Mouse (Mus musculus): ENCODE data around the gene Tulp4. TPM values are rescaled to one million over a fixed set of nuclear protein-coding genes. Genes with fewer than 3 reads are reported as not detected.

The Tulp4 gene
- total RNA-seq (2018; cell fraction: chromatin; rRNA removed), result 100 to 1,000 TPM; 163 to 320 (median 235) TPM
- total RNA-seq (2018; cell fraction: cytosol; rRNA removed), result 10 to 100 TPM; 52.4 to 91.7 (median 73.0) TPM
- 100 to 1,000 TPM; 112 to 259 (median 158) TPM for total RNA-seq (2018; cell fraction: nucleus; rRNA removed)
- polyA plus RNA-seq (2018), result 31.1 to 65.5 TPM (median 44.2 TPM) in 3 replicates

DNA sequence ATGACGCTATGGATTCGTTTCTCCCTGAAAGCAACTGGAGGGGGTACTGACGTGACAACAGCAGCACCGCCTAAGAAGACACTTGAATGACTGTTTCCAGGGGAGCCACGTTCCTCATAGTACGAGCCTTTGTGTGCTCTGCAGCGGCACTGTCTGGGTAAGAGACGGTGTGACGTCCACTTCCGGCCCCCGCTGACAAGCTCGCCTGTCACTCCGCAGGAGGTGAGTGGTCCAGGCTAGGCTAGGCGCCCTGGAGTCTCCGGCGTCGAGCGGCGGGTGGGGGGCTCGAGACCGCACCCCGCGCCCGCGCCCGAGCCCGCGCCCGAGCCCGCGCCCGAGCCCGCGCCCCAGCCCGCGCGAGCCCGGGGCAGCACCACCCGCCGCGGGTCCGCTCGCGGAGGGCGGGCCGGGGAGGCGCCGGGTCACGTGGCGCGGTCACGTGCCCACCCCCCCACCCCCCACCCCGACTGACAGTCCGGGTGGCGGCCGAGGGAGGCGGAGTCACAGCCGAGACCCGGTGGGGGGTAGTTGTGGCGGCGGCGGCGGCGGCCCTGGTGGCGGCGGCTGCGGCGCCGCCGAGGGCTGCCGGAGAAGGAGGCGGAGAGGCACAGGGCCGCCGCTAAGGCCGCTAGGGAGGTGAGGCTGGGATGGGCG lies at the start of gene Tulp4:
TSS of gene Tulp4 (plus strand) at position 77 of the 654 bp plus-strand sequence.
- Histone ChIP-seq H3K4me3 (ENCODE audit: inconsistent target) (peak within 1 kb of the TSS; percentile 61), H3K79me2 (ENCODE audit: inconsistent target) (peaks cover 46% of the 10 kb centered on the region), H3K36me3 (ENCODE audit: inconsistent target) (no peaks in the 10 kb centered on the region), H3K27ac (peak within 1 kb of the TSS; percentile 59)
- WGBS (ENCODE audit: missing documents), result under 1% methylated on average over 32 of the region's 76 CpGs

DNA sequence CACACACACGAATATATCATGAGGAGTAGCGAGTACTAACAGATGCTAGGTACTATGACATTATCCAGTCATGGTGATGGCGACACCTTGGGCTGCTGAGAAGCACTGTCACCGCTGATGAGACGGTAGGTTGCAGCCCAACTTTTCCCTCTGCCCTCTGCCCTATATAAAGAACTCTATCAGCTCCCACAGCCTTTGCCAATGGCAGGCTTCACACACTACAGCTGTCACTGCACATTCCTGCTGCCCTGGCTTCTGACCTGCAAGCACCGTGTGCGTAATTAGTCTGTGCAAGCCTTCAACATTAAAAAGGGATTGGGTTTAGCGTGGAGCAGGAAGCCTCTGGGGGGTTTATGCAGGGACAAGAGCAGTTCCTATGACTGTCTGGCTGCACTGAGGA lies 43.4 kb upstream of the Tulp4 start:
- Histone ChIP-seq H3K36me3 (ENCODE audit: inconsistent target) (peaks cover 66% of the 10 kb centered on the region), H3K4me3 (ENCODE audit: inconsistent target) (no peak overlapping the region), H3K27ac (no peak overlapping the region), H3K79me2 (ENCODE audit: inconsistent target) (no peaks in the 10 kb centered on the region)
- 93% methylated on average over 7 of the region's 8 CpGs for WGBS (ENCODE audit: missing documents)

DNA sequence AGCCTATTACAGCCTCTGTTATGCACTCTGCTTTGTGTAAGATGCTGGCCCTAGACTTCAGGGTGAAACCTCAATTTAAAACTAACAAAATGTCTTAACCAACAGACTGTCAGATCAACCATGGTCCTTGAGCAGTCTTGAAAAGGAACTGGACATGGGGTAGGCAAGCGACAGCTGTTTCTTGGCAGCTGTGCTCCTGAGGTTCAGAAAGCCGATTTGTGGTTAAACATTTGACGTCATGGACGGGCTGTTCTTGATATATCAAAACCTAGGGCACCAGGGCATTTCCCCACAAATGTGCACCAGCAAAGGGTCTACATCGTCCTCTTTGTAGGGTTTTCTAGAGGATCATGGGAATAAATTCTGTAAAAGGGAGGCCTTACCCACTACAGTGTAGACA lies 42.7 kb upstream of the Tulp4 start:
- Histone ChIP-seq H3K27ac (no peak overlapping the region), H3K79me2 (ENCODE audit: inconsistent target) (no peaks in the 10 kb centered on the region), H3K36me3 (ENCODE audit: inconsistent target) (peaks cover 69% of the 10 kb centered on the region), H3K4me3 (ENCODE audit: inconsistent target) (no peak overlapping the region)
- WGBS (ENCODE audit: missing documents), result 71% methylated on average over 5 of the region's 5 CpGs

DNA sequence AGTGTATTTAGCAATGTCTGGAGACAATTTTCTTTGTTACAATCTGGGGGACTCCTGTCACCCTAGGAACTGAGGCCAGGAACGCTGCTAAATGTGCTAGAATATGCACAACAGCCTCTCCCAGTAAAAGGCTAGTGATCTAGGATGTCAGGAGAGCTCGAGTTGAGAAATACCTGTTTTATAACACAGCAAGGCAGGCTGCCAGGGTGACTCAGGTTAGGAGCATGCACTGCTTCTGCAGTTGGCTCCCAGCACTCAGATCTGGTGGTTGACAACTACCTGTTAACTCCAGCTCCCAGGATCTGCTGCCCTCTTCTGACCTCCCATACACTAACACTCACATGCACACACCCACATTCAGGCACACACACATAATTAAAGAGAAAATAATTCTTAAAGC lies 40.2 kb upstream of the Tulp4 start:
- peaks cover 53% of the 10 kb centered on the region for H3K36me3 ChIP-seq (ENCODE audit: inconsistent target)
- no peaks in the 10 kb centered on the region for H3K79me2 ChIP-seq (ENCODE audit: inconsistent target)
- H3K4me3 ChIP-seq (ENCODE audit: inconsistent target), result no peak overlapping the region
- 94% methylated on average over 2 of the region's 2 CpGs for whole genome bisulfite sequencing (ENCODE audit: missing documents)
- no peak overlapping the region for H3K27ac ChIP-seq

DNA sequence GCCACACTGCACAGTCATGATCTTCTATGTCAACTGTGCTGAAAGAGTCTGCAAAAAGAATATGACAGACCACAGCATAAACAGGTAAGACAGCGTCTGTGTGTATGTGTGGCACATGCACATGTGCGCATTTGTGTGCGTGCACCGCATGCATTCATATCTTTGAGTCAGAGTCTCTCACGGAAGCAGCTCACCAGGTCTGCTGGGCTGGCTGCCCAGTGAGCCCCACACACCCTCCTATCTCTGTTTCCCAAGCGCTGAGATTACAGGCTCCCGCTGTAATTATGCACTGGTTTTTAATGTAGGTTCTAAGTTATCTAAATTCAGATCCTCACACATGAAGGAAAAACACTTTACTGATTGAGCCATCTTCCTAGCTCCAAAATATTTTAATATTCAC lies 38.6 kb upstream of the Tulp4 start:
- H3K79me2 ChIP-seq (ENCODE audit: inconsistent target), result no peaks in the 10 kb centered on the region

DNA sequence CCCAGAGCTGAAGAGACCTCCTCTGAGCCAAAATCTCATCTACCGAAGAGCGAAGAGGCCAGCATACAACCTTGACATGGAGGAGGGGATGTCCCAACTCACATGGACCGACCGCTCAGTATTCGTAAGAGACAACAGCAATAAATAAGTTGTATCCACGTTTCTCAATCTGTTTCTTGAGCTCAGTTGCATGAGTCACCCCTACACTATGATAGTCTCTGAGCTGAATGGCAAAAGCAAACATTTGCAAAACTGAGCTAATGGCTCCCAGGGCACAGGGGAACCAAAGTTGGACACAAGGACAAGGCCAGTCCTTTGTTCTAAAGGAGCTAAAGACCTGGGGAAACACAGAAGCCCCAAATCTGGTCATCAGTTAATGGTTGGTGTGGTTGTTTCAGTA lies 36.4 kb upstream of the Tulp4 start:
- peaks cover 49% of the 10 kb centered on the region; the same call in 1 of the 2 replicates for H3K36me3 ChIP-seq (ENCODE audit: inconsistent target)
- no peak overlapping the region for H3K27ac ChIP-seq
- no peak overlapping the region for H3K4me3 ChIP-seq (ENCODE audit: inconsistent target)
- H3K79me2 ChIP-seq (ENCODE audit: inconsistent target), result no peaks in the 10 kb centered on the region
- 88% methylated on average over 6 of the region's 6 CpGs for WGBS (ENCODE audit: missing documents)

More for the DNA sequence above, 38.6 kb upstream of the Tulp4 start:
- Histone ChIP-seq H3K27ac (no peak overlapping the region), H3K36me3 (ENCODE audit: inconsistent target) (peaks cover 57% of the 10 kb centered on the region), H3K4me3 (ENCODE audit: inconsistent target) (no peak overlapping the region)
- WGBS (ENCODE audit: missing documents), result 93% methylated on average over 7 of the region's 7 CpGs

DNA sequence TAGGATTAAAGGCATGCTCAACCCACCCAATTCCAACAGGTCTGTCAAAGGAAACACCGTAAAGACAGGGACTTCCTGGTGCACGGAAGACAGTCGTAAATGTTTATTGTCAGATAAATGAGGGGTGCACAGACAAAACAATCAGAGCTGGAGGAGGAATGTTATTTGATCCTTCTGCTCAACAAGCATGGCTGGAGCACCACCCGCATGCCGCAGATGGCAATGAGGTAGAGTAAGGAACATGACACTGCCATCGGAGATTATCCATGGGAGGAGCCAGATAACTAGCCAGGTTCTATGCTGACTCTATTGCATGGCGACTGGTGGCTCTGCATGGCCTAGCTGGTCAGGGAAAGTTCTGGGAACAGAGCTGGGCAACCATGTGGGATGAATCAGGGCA lies 32.8 kb upstream of the Tulp4 start:
- WGBS (ENCODE audit: missing documents), result 93% methylated on average over 7 of the region's 7 CpGs
- Histone ChIP-seq H3K4me3 (ENCODE audit: inconsistent target) (no peak overlapping the region), H3K36me3 (ENCODE audit: inconsistent target) (peaks cover 23% of the 10 kb centered on the region; the same call in 1 of the 2 replicates), H3K79me2 (ENCODE audit: inconsistent target) (peaks cover 30% of the 10 kb centered on the region), H3K27ac (no peak overlapping the region)

DNA sequence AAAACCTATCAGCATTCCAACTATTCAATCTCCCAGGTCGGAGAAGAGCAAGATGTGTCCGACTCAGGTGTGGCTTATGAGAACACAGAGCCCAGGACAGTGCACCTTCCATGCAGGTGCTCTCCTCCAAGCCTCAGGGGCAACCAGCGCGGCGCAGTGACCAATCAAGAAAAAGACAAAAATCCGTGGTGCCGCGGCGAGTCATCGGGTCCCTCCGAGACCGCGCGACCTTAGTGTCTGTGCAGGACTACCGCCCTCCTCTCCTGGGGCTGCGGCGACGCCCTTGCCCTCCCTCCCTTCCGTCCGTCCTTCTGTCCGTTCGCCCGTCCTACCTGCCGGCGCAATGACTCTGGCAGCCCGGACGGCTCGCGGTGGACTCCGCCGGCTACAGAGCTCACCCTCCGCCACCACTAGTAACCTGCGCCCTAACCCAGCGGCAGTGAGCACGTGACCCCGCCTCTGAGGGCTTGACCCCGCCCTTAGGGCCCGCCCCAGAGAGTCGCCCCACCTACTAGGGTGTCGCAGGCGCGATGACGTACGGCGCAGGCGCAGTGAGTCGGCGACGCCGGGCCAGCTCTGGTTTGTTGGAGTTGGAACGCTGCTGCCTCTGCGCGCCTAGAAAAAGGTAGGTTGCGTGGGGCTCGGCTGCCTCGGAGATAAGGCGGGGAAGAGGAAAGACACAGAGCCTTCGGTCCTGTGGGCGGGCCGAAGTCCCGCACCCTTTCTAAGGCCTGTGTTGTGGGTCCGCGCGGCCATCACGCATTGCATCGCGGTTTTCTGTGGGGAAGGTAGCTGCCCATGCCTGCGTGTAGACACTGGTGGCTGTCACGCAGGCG lies 26.7 kb upstream of the Tulp4 start, which contains the start of the genes Serac1 and Gtf2h5:
TSS of gene Serac1 (minus strand) at position 455 of the 836 bp plus-strand sequence.
TSS of gene Gtf2h5 (plus strand) at position 500 of the 836 bp plus-strand sequence.
- under 1% methylated on average over 70 of the region's 70 CpGs for WGBS (ENCODE audit: missing documents)
- peaks cover 16% of the 10 kb centered on the region for H3K36me3 ChIP-seq (ENCODE audit: inconsistent target)
- H3K27ac ChIP-seq, result peak within 1 kb of the TSS; percentile 44
- peaks cover 57% of the 10 kb centered on the region for H3K79me2 ChIP-seq (ENCODE audit: inconsistent target)
- H3K4me3 ChIP-seq (ENCODE audit: inconsistent target), result peak within 1 kb of the TSS; percentile 92

DNA sequence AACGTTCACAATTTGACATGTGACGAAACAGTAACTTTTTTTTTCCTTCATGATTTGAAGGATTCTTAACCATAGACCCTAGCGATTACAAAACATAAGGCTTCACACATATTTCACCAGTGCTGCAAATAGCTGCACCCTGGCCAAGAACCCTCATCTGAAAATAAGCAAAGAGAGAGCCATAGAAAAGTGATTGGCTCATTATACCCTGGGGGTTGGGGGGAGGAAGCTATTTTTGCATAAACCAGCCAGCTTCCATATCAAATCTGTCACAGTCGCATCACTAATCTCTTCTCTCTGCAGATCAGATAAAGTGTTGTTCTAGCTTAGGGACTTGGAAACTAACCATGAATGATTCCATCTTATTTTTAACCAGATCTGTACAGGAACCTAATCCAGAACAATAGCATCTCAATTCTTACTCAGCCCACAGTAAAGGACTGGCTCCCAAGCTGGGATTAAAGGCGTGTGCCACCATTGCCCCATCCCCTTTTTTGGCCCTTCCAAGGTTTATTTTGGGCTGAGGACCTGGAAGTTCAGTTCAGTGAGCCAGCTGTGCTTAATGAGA lies 22.8 kb upstream of the Tulp4 start:
- Histone ChIP-seq H3K27ac (no peak overlapping the region), H3K79me2 (ENCODE audit: inconsistent target) (peaks cover 27% of the 10 kb centered on the region), H3K4me3 (ENCODE audit: inconsistent target) (no peak overlapping the region), H3K36me3 (ENCODE audit: inconsistent target) (peaks cover 36% of the 10 kb centered on the region)
- WGBS (ENCODE audit: missing documents), result 87% methylated on average over 5 of the region's 5 CpGs

DNA sequence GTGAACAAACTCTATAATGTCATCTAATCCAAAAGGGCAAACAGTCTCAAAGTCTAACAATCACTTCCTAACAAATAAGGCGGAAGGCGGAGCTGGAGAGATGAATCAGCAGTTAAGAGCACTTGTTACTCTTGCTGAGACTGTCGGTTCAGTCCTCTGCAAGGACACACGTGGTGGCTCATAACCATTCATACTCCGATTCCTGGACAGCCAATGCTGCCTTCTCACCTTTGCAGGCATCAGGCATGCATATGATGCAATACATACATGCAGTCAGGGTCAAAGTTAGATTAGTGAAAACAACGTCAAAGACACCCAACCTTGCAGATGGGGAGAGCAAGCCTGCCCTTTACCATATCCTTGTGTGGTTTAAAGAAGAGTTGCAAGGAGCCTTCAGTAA lies 14.6 kb upstream of the Tulp4 start:
- WGBS (ENCODE audit: missing documents), result 85% methylated on average over 6 of the region's 6 CpGs
- H3K36me3 ChIP-seq (ENCODE audit: inconsistent target), result no peaks in the 10 kb centered on the region

DNA sequence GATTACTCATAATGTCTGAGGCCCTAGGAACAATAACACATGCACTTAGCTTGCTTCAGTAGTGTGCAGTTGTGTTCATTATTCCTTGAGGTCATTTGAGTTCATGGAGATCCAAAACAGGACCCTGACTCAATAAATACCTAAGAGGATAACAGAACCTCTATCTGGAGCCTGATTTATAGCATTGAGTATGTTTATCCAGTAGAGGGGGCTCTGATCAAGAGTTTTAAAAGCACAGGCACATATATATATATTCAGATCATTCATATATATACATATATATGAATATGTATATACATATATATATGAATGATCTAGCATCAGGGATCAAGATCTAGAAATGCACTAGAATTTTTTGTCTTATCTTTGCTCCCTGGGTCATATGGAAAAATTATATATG lies 10.7 kb upstream of the Tulp4 start:
- H3K4me3 ChIP-seq (ENCODE audit: inconsistent target), result no peak overlapping the region
- no peak overlapping the region for H3K27ac ChIP-seq
- H3K79me2 ChIP-seq (ENCODE audit: inconsistent target), result no peaks in the 10 kb centered on the region
- H3K36me3 ChIP-seq (ENCODE audit: inconsistent target), result no peaks in the 10 kb centered on the region

More for the DNA sequence above, 14.6 kb upstream of the Tulp4 start:
- H3K4me3 ChIP-seq (ENCODE audit: inconsistent target), result no peak overlapping the region
- H3K79me2 ChIP-seq (ENCODE audit: inconsistent target), result no peaks in the 10 kb centered on the region
- no peak overlapping the region for H3K27ac ChIP-seq

DNA sequence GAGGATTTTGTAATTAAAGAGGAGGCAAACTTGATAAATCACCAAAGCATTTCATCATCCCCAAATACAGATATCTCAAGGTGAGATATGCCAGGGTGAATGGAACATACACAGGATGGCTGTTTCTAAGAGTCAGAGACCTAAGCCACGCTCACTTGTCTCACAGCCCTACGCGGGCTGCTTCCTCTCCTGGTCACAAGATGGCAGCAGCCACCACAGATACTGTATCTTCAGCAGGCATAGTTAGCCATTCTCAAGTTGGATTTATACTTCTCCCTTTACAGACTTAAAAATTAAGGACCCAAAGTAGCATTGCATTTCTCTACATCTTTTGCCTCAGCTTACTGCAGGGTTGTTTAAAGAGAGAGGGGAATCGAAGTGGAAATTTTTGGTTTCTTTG lies 8.4 kb upstream of the Tulp4 start:
- WGBS (ENCODE audit: missing documents), result 58% methylated on average over 4 of the region's 4 CpGs
- no peak overlapping the region for H3K27ac ChIP-seq
- H3K79me2 ChIP-seq (ENCODE audit: inconsistent target), result no peaks in the 10 kb centered on the region
- no peak overlapping the region for H3K4me3 ChIP-seq (ENCODE audit: inconsistent target)
- H3K36me3 ChIP-seq (ENCODE audit: inconsistent target), result no peaks in the 10 kb centered on the region

DNA sequence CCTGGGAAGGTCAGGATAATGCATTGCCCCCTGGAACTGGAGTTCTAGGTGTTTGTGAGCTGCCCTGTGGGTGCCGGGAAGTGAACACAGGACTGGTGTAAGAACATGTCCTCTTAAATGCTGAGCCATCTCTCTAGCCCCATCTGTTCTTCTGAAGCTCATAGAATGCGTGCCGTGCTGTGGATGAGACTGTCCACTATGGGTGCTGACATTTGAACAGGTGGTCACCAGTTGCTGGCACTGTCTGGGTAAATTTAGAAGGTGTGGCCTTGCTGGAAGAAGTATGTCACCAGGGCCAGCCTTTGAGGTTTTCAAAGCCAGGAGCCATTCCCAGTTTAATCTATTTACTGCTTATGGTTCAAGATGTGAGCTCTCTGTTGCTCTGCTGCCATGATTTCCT lies 4.0 kb upstream of the Tulp4 start:
- no peaks in the 10 kb centered on the region for H3K36me3 ChIP-seq (ENCODE audit: inconsistent target)
- H3K27ac ChIP-seq, result no peak overlapping the region
- no peak overlapping the region for H3K4me3 ChIP-seq (ENCODE audit: inconsistent target)
- peaks cover 4% of the 10 kb centered on the region for H3K79me2 ChIP-seq (ENCODE audit: inconsistent target)
- WGBS (ENCODE audit: missing documents), result 91% methylated on average over 3 of the region's 3 CpGs

DNA sequence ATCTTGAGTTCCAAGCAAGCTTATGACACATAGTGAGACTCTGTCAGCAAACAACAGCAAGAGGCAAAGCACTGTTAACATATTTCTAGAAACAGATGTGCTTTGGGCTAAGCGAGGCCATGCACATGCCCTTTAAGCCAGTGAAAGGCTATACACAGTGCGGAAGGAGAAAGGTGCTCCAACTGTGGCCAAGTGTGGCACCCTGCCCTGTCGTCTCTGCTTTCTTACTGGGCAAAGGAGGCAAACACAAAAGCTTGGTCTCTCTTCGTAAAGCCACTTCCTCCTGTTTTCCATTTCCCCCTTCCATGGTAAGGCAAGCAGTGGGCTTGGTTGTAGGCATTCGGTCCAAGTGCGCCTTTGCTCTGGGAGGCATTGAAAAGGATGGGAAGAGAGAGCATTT lies 2.7 kb upstream of the Tulp4 start:
- peaks cover 16% of the 10 kb centered on the region for H3K79me2 ChIP-seq (ENCODE audit: inconsistent target)
- no peaks in the 10 kb centered on the region for H3K36me3 ChIP-seq (ENCODE audit: inconsistent target)
- WGBS (ENCODE audit: missing documents), result 60% methylated on average over 6 of the region's 6 CpGs
- H3K27ac ChIP-seq, result no peak overlapping the region
- no peak overlapping the region for H3K4me3 ChIP-seq (ENCODE audit: inconsistent target)

Measured in macrophage (primary cell).